19 mouse cellular contexts compared by ENCODE assay signal in genomic region chrX:140513379-140513778, GRCm38 (mm10). TPM values are rescaled to one million over a fixed set of nuclear protein-coding genes. Genes with fewer than 3 reads are reported as not detected.
DNase-seq lines count a peak whose midpoint lies in the region; ATAC-seq lines count a peak whose summit lies in the region.
"Had no signal": no experiment of that assay in that cellular context is flagged by ENCODE, and none has a peak within 500 bp of the region (broad histone marks: within the 10 kb centered on the region; RNA-seq: fewer than 3 reads in every experiment).

No protein-coding gene starts in this region.

- no peaks in the 10 kb centered on the region for H3K36me3 ChIP-seq in heart, embryonic 12.5 days
- no peaks in the 10 kb centered on the region for H3K36me3 ChIP-seq in limb, embryonic 10.5 days
- H3K36me3 ChIP-seq: embryonic facial prominence, embryonic 12.5 days; limb, embryonic 12.5 days; midbrain, embryonic 13.5 days had no signal

- peak; percentile 77 for DNase-seq in heart, adult 8-10 months (ENCODE audit: low spot score)
- peak; percentile 25 for DNase-seq in urinary bladder, postnatal 14 days (ENCODE audit: low spot score)
- no peak for DNase-seq in urinary bladder, postnatal 25 days (ENCODE audit: low spot score)
- DNase-seq in lung, postnatal 25 days (ENCODE audit: low spot score) = peak; percentile 73
- peak; percentile 48 for DNase-seq in testis, postnatal 14 days (ENCODE audit: low spot score)
- DNase-seq in limb, embryonic 10.5 days (ENCODE audit: low spot score) = no peak
- DNase-seq in layer of hippocampus, postnatal 36 days = no peak
- DNase-seq: cerebellum, adult 18-20 months; forebrain, postnatal 0 days; kidney, adult 18-20 months; lung, embryonic 14.5 days; right cerebral cortex, adult 18-20 months; spleen, adult 18-20 months; thymus, postnatal 36 days had no signal

- H3K9me3 ChIP-seq in heart, embryonic 12.5 days (replicated peaks) = no peaks in the 10 kb centered on the region
- H3K9me3 ChIP-seq in limb, embryonic 10.5 days (replicated peaks) = no peaks in the 10 kb centered on the region
- H3K9me3 ChIP-seq: embryonic facial prominence, embryonic 12.5 days; limb, embryonic 12.5 days; midbrain, embryonic 13.5 days had no signal

- ATAC-seq in heart, embryonic 12.5 days (ENCODE audit: insufficient number of reproducible peaks, low FRiP score) = no peak
- ATAC-seq: forebrain, postnatal 0 days; midbrain, embryonic 13.5 days had no signal

- no peak overlapping the region for H3K27ac ChIP-seq in heart, embryonic 12.5 days (ENCODE audit: poor library complexity, severe bottlenecking)
- no peak overlapping the region for H3K27ac ChIP-seq in limb, embryonic 10.5 days
- H3K27ac ChIP-seq: embryonic facial prominence, embryonic 12.5 days; hindbrain, embryonic 14.5 days; limb, embryonic 12.5 days; midbrain, embryonic 13.5 days had no signal

- no peak overlapping the region for H3K9ac ChIP-seq in heart, embryonic 12.5 days
- H3K9ac ChIP-seq: embryonic facial prominence, embryonic 12.5 days; forebrain, postnatal 0 days; hindbrain, embryonic 14.5 days; limb, embryonic 12.5 days; lung, embryonic 14.5 days; midbrain, embryonic 13.5 days had no signal

- no peak overlapping the region for H3K4me3 ChIP-seq in heart, embryonic 12.5 days
- no peak overlapping the region for H3K4me3 ChIP-seq in limb, embryonic 10.5 days
- H3K4me3 ChIP-seq: embryonic facial prominence, embryonic 12.5 days; limb, embryonic 12.5 days; midbrain, embryonic 13.5 days had no signal

- peaks cover 9% of the 10 kb centered on the region for H3K27me3 ChIP-seq in heart, embryonic 12.5 days (replicated peaks)
- H3K27me3 ChIP-seq in limb, embryonic 10.5 days (ENCODE audit: low read depth, poor library complexity, severe bottlenecking) = peaks cover 90% of the 10 kb centered on the region

- 0 out of 2 replicates have a peak, but pooled peaks cover 16% of the 10 kb centered on the region for H3K4me1 ChIP-seq in heart, embryonic 12.5 days (replicated peaks)
- H3K4me1 ChIP-seq in limb, embryonic 10.5 days = peaks cover 9% of the 10 kb centered on the region
- H3K4me1 ChIP-seq: embryonic facial prominence, embryonic 12.5 days had no signal

- no peak overlapping the region for H3K4me2 ChIP-seq in heart, embryonic 12.5 days
- H3K4me2 ChIP-seq: embryonic facial prominence, embryonic 12.5 days; hindbrain, embryonic 14.5 days; limb, embryonic 12.5 days; lung, embryonic 14.5 days; midbrain, embryonic 13.5 days had no signal

- 80% methylated on average over 2 of the region's 2 CpGs for WGBS in heart, embryonic 12.5 days
- 87% methylated on average over 2 of the region's 2 CpGs for WGBS in limb, embryonic 10.5 days

RNA-seq across cellular contexts. Expression of gene Prps1, which starts 57.0 kb away (rescaled TPM):
- total RNA-seq in heart, adult 8-10 months (2022) = 10 to 100 TPM; 24.4 to 32.6 (median 30.2) TPM
- polyA plus RNA-seq in heart, embryonic 12.5 days (2016; fragmentation: Nextera tagmentation; extraction: Ambion mirVana) = 61.7 and 68.5 TPM in 2 replicates
- 95.7 and 111 TPM in 2 replicates for polyA plus RNA-seq in limb, embryonic 10.5 days (2016; fragmentation: Nextera tagmentation; extraction: Ambion mirVana)
- total RNA-seq in layer of hippocampus, postnatal 36 days (2021) = 10 to 100 TPM; 72.5 to 77.2 TPM

Comparison
In these comparisons a context has a peak if more than half of its experiments do, and no peak if none do; other contexts are left out.
1. DNase-seq: peak in heart, adult 8-10 months (single experiment), urinary bladder, postnatal 14 days (single experiment), lung, postnatal 25 days (single experiment) and testis, postnatal 14 days (single experiment); none in urinary bladder, postnatal 25 days (single experiment), limb, embryonic 10.5 days (single experiment) and layer of hippocampus, postnatal 36 days (0 of 2).